Mouse (Mus musculus) mouse embryonic stem cell (cell line): ENCODE results near the gene Neurl1a.
"Not testable (repeated sequence)": the region's sequence is repeated elsewhere in the genome, so short reads cannot be mapped to it uniquely, and the experiment has no call there.

Source experiments
- in situ Hi-C, 2 experiments: fragments of 300-500 bp; cut with MboI; formaldehyde crosslinking; loops; 1 replicate in 1 of 2; 3 replicates in 1 of 2; pipeline ENCODE4 v1.14.3; 2019 to 2020; ENCODE audit warnings: low sequenced_read_pairs in 2 of 2, low pct_unique_long_range_greater_than_20kb in 1 of 2, mixed read lengths in 1 of 2; ENCODE audit not compliant: unreplicated experiment in 1 of 2

Neurl1a gene

GRCm38 (mm10) chr19:47178431-47179271 is at the start of gene Neurl1a:
Neurl1a (plus strand) TSS chr19:47178820.
- in situ Hi-C loops, result loop anchor here in 1 of 2 experiments (10.0 kb wide), 1 partner anchor 156 kb away; no protein-coding TSS in a partner anchor

- in situ Hi-C loops, result loop anchor here in 1 of 2 experiments (5.0 kb wide), 1 partner anchor 38 kb away; no protein-coding TSS in a partner anchor
These were observed 49.8 kb upstream of the Neurl1a start for GRCm38 (mm10) chr19:47128835-47129234.

GRCm38 (mm10) chr19:47130551-47131125 is 48.0 kb upstream of the Neurl1a start:
- in situ Hi-C loops, result no loop called here

GRCm38 (mm10) chr19:47133161-47133560 is 45.5 kb upstream of the Neurl1a start:
- in situ Hi-C loops, result no loop called here

GRCm38 (mm10) chr19:47135568-47135967 is 43.1 kb upstream of the Neurl1a start:
- in situ Hi-C loops, result no loop called here

DNA sequence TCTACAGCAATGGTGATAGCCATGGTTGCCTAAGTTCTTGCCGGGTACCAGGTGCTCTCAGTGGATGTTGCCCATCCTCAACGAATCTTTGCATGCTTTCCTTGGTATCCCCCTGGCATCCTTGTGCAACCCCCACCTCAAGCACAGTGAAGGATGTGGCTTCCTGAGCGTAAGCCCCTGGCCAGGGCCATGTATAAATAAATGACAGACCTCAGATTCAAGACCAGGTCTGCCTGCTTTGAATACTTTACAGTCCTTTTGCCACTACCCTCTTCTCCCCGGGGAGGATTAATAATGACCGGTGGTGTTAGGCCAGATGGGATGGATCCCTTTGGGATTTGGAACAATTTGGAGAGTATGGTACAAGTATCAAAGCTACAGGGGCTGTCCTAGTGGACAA is 42.5 kb upstream of the Neurl1a start:
- in situ Hi-C loops, result no loop called here

DNA sequence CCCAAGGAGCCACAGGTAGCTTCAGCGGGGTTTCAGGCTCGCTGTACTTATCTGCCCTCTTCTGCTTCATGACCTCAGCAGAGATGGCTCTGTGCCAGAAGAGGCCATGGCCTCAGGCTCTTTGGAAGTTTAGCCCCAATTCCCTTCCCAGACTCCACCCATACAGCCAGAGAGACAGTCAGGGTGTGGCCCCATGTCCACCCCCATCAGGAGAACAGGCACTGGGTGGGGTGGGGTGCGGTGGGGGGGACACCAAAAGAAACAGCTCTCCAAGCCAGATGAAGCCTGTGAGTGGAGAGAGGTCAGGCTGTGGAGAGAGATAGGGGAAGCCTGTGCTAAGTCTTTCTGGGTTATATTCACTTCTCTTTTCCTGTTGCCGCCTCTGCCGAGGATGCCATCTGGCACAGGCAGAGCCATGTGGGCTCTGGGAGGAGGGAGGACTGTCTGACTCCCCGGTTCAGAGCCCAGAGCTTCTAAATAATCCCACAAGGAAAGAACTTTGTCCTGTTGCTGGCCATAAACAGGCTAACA is 41.5 kb upstream of the Neurl1a start:
- in situ Hi-C loops, result no loop called here

DNA sequence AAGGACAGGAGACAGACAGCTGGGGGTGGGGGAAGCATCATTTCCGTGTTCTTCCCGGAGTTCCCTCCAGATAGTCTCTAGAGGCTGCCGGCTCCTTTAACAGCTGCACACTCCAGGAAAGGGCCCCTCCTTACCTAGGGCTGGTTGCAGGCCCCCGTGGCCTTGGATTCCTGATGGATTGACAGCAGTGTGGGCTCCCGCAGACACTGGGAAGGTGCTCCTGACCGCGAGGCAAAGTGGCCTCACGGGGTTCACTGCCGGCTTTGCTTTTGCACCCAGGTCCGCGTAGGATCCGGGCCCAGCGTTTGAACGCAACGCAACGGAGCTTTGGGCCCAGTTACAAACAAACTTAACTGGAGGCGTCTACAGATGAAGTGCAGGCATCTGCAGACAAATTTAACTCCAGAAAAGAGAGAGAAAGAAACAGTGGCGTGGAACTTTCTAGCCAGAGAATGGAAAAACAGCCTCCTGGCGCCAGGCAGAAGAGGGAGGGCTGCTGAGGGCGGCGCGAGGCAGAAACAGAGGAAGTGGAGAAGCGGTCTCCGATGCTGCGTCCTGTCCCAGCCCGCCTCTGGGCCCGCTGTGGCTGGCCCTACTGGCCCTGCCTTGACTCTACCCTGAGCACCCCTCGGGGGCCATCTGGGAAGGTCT is 40.7 kb upstream of the Neurl1a start, which contains the start of gene Calhm2:
Calhm2 (minus strand) TSS at position 524 of the 651 bp plus-strand sequence.
- in situ Hi-C loops, result no loop called here

GRCm38 (mm10) chr19:47139611-47140010 is 39.0 kb upstream of the Neurl1a start:
- in situ Hi-C loops, result not testable (repeated sequence)

DNA sequence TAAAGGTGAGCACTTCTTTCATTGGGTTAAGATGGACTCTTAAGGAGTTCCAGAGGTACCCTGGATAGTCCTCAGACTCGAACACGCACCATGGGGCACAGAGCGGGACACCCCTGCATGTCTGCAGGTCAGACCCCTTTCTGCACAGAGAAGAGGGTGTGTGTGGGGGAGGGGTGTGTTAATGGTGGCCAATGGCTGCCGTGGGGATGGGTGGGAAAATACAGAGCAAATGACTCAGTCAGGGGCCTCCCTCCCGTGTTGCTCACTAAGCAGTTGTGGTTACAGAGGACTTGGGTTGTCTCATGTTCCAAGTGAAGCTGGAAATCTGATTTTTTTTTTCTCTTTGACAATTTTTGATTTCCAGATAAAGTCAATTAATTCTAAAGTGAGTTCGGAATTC is 36.2 kb upstream of the Neurl1a start:
- in situ Hi-C loops, result no loop called here

DNA sequence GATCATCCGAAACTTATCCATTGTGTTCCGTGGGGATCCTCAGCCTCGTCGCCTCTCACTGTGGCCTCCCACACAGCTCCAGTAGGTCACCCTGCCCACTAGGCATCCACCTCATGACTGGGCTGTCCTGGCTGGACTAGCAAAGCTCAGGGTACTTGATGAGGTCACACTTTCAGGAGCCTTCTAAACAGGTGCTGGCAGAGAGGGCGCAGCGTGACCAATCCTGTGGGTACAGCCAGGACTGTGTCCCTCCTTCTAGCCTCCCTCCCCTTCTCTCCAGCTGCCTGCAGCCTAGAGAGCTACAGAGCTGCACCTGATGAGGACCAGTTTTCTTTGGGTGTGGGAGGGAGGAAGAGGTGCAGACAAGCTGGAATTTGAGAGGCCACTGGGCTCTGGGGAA is 34.5 kb upstream of the Neurl1a start, which contains the start of gene Calhm1:
Calhm1 (minus strand) TSS at position 101 of the 400 bp plus-strand sequence.
- in situ Hi-C loops, result no loop called here

DNA sequence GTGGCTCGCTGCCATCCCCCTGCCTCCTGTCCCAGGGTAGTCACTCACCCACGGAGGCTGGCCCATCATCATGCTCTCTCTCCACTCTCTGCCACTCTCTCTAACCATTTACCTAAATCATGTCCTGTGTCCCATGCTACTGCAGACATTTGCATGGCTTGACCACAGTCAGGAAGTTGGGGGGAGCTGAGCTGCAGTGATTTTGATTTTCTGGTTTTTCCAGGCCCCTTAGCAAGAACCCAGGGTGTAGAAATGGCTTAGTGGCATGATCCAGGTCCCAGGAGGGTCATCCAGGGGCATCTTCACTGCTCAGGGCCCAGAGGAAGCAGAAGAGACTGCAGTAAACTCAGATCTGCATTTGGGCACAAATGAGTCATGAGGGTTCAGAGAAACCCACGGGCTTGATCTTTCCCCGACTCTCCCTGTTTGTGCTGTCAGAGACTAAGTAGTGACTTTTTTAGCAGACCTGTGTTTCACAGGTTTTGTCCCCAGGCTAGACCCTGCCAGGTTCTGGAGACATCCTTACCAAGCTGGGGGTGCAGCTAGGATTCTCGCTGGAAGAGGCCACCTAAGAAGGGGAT is 30.3 kb upstream of the Neurl1a start:
- in situ Hi-C loops, result no loop called here

DNA sequence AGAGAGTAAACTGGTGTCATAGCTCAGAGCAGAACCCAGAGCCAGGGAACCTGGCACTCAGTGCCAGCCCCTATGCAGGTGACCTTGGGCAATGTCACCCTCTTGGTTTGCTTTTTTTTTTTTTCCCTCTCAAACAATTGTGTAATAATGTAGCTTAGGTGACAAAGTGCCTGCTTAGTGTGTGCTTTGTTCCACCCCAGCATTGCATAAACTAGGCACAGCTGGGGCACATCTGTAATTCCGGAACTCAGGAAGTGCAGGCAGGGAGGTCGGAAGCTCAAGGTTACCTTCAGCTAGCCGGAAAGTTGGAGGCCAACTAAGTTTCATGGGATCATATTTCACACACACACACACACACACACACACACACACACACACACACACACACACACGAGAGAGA is 28.8 kb upstream of the Neurl1a start:
- in situ Hi-C loops, result no loop called here

GRCm38 (mm10) chr19:47151332-47152061 is 27.1 kb upstream of the Neurl1a start:
- in situ Hi-C loops, result no loop called here

DNA sequence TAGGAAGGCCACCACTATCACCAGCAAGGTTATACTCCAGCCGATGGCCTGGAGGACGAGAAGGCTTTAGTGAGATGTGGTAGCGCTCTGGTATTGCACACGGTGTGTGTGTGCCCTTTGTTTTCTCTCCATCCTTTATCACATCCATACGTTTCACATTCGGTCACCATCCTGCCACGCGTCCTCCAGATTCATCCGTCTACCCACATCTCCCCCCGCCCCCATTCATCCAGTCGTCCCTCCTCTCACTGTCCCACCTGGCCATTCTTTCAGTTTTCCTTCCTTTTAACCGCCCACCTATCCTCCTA is 26.6 kb upstream of the Neurl1a start:
- in situ Hi-C loops, result no loop called here

DNA sequence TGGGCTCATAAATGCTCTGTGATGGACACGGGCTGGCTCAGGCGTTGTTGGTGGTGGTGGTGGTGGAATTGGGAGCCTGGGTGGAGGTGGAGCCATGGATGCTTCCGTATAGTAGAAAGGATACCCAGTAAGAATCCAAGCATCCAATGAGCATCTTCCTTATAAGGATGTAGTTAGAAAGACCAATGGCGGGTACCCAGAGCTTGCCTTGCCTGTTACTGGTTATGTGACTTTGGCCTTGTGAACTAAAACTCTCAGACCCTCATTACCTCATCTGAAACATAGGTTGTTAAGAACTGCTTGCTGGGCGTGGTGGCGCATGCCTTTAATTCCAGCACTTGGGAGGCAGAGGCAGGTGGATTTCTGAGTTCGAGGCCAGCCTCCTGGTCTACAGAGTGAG is 24.9 kb upstream of the Neurl1a start:
- in situ Hi-C loops, result no loop called here

GRCm38 (mm10) chr19:47157664-47158063 is 21.0 kb upstream of the Neurl1a start, which contains the start of gene Calhm3:
Calhm3 (minus strand) TSS chr19:47157764.
- in situ Hi-C loops, result no loop called here

- in situ Hi-C loops, result loop anchor here (10.0 kb wide), 2 partner anchors 47 to 287 kb away; no protein-coding TSS in a partner anchor
These were observed 17.0 kb upstream of the Neurl1a start for GRCm38 (mm10) chr19:47161669-47162068.
